Mouse (Mus musculus) ovary, adult 18-20 months (tissue): ENCODE results near the gene 1700024P04Rik.

Source experiments
- DNase-seq: peaks from one replicate; pipeline ENCODE4 v3.0.0; 2022; ENCODE audit warnings: low spot score, mixed read lengths

The 1700024P04Rik gene

DNA sequence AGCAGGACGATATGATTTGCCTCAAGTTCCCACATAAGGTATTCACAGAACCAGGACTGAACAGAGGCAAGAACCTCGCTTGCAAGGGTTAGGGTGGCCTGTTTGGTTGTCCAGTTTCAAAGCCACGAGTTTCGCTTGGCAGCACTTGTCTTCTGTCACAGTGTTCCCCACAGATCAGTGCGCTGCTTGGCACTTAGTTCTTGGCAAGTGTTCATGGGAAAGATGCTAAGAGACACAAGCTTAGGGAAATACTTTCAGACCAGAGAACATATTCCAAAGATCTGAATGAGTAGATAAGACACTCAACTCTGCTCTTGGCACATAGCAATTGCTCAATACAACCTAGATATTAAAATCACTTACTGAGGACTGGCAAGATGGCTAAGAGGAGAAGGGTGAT, 17.8 kb downstream of the 1700024P04Rik start:
- no peak for DNase-seq

DNA sequence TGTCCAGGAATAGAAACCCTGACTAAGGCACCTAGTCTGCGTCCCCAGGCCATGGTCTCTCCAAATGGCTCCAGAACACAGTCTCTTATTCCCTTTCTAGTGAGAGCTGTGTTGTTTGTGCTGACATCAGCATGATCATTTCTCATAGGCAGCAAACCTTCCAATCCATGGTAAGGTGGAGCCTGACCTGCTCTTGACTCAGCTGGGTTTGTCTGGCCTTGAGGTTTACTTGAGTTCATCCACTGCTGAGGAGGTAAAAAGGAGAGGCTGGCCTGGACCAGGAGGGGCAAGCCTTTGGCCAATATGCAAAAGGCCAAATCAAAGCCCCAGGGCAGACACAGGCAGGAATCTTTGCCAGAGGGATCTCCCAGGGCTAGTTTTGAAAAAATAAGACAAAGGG, 20.8 kb downstream of the 1700024P04Rik start:
- no peak for DNase-seq

DNA sequence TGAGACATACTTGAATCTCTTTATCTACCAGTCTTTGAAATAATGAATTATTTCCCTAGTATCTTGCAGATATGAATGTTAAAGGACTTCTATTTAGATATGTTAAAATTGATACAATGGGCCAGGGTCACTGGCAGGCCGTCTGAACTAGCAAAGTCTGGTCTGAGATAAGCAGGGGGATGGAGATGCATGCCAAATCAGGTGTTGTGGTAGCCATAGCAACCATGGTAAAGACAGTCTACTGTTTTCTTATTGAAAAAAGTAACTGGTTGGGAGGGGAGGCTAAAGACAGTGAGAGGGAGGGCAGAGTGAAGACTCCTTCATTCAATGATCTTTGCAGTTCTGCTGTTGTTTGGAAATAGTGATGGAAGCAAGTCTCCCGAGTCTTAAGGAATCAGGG, 26.2 kb downstream of the 1700024P04Rik start:
- no peak for DNase-seq

GRCm38 (mm10) chr13:98956209-98956608, 28.2 kb downstream of the 1700024P04Rik start:
- DNase-seq: no peak

GRCm38 (mm10) chr13:98955676-98956075, 28.7 kb downstream of the 1700024P04Rik start:
- no peak for DNase-seq

DNA sequence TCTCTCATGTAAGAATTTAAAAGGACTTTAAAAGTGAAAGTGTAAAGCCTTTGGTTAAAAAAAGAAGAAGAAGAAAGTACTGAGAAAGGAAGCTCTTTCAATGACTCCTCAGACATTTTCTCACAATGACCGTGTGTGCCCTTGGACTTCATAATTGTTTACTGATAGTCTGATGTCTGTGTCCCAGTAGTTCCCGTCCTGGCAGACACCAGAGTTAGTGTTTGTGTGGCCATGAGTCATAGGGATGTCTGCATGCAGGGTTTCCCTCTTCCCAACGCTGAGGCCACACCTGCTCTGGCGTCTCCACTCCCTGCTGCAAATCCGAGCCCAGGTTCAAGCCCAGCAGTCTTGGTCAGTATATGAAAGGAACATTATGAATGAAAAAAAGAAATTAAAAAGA, 29.1 kb downstream of the 1700024P04Rik start:
- peak; percentile 62 for DNase-seq

- DNase-seq: no peak
Observed at GRCm38 (mm10) chr13:98953830-98954229, 30.5 kb downstream of the 1700024P04Rik start.

DNA sequence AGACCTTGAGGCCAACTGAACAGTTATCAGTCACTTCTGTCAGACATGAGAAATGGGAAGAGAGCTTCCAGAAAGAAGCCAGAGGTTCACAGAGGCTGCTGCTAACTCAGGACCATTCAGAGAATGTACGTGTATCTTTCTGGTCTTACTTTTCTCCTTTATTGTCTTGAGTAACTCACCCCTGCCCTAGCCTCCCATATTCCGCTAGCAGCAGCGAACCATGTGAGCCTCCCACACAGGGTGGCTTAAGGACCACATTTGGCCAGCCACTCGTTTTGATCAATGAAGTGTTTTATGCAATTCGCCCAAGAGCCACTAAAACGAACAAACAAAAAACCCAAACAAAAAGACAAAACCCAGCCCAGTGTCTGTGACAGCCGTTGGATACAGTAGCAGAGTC, 32.4 kb downstream of the 1700024P04Rik start:
- no peak for DNase-seq

- DNase-seq: no peak
Observed at GRCm38 (mm10) chr13:98948146-98948545, 36.2 kb downstream of the 1700024P04Rik start.

GRCm38 (mm10) chr13:98946434-98946833, 37.9 kb downstream of the 1700024P04Rik start:
- no peak for DNase-seq

- DNase-seq: no peak
Observed at GRCm38 (mm10) chr13:98945908-98946307, 38.5 kb downstream of the 1700024P04Rik start.

DNA sequence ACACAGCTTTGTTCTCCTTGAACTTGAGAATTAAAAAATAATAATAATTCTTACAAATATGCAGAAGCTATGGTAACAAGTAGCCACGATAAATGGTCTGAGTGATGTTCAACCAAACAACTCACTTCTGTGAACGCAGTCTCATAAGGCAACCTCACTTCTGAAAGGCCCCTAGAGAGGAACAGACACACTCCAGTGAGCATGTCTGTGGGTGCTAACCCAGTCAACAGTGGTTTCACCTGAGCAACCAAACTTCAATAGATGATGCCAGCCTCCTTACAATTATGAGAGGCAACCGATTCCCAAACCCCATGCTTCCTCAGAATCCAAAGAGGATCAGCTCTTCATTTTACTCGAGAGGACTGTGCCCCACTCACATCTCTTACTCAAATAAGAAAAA, 39.0 kb downstream of the 1700024P04Rik start:
- no peak for DNase-seq

DNA sequence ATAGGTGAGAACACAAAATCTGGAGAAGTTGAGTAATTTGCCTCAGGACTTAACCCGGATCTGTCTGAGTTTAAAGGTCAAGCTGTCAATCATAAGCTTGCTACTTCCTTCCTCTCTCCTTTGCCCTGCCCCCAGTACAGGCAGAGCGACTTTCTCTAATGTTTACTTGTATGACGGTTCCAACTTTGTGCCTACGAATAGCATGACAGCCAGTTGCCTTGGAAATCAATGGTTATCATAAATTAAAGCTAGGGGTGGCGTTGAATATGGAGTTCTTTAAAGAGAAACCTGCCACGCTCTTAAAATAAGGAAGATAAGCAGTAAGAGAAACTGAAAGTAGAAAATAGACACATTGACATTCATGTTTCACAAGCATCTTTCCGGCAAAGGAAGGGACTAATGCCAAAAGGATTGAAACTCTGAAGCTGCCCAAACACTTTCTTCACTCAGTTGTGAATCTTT, 39.7 kb downstream of the 1700024P04Rik start:
- DNase-seq: no peak

DNA sequence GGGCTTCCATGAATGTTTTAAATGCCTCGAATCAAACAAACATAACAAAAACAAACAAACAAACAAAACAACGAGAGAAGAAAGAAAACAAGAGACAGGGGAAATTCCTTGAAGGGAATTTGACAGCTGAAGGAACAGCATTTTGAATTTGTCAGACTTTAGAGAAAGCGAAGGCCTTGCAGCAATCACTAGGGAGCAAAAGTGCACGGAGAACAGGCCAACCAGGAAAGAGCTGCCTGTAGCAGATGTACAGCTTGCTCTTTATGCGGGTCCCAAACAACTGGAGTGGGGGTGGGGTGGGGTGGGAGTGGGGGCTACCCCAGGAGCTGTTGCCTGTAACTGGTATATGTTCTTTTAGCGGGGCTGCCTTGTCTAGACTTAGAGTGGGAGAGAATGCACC, 42.0 kb downstream of the 1700024P04Rik start:
- no peak for DNase-seq

DNA sequence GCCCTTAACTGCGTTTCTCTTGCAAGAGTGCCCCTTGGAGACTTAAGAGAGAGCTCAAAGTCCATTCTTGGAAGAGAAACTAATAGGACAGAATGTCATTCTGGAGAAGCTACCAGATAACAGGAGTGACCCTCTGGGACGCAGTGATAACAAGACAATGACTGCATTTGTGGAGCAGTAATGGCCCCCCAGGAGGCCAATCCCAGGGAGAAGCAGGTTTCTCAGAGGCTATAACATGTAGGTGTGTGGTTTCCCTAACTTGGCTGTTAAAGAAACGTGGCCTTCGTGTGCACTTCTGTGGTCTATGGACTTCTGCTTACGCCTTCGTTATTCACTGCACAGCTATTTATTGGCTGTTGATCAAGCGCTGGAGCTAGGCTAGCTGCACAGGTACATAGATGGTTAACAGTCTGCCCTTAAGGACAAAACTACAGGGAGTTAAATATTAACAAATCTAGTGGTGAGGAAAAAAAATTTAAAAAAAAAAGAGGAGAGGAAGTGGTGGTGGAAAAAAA, 42.5 kb downstream of the 1700024P04Rik start:
- DNase-seq: no peak

DNA sequence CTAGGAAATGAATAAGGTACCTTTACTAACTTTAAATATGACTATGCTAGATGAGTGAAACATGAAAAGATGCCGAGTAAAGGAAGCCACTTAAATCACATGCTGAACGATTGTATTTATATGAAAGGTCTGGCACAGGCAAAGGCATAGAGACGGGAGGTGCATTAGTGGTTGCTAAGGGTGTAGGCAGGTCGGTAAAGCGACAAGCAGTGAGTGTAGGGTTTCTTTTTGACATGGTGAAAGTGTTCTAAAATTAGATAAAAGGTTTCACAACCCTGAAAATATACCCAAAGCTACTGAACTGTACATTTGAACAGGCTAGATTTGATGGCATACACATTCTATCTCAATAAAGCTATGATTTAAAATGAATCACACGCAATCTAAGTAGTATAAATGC, 47.3 kb downstream of the 1700024P04Rik start:
- DNase-seq: no peak
